In genomic region chr7:133290471-133290870, GRCm38 (mm10) we compare ENCODE assay signal across 13 mouse cellular contexts.
"Had no signal": no experiment of that assay in that cellular context is flagged by ENCODE, and none has a peak within 500 bp of the region (broad histone marks: within the 10 kb centered on the region; RNA-seq: fewer than 3 reads in every experiment).

No protein-coding gene starts in this region.

- DNase-seq: kidney, postnatal 14 days; kidney, postnatal 4 days; layer of hippocampus, adult 9-11 months; liver, embryonic 13.5 days; lung, adult 2 months; lung, postnatal 14 days; lung, postnatal 4 days; midbrain, embryonic 14.5 days; right cerebral cortex, adult 18-20 months; right cerebral cortex, postnatal 14 days; right cerebral cortex, postnatal 4 days; thymus, adult 18-20 months; thymus, postnatal 36 days had no signal
